In the genomic region with DNA sequence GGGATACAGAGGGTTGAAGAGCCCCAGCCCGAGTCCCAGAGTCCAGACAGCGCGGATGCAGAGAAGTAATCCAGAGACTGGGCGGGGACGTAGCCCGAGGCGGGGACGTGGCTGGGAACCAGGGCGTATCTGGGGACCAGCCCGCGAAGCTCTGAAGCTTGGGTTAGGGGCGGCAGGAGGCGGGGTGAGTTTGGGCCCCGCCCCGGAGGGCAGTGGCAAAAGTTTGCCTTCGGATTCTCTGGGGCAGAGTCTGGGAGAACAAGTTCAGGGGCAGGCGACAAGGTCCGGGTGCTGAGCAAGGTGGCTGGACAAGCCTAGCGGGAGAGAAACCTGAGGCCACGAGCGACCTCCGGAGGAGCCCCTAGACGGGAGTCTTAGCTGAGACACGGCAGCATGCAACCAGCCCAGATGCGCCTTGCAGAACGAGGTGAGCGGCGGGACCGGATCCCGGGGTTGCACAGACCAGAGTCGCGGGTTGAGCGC, we compare ENCODE assay signal across 8 mouse cellular contexts. TPM values are rescaled to one million over a fixed set of nuclear protein-coding genes. Genes with fewer than 3 reads are reported as not detected.
DNase-seq lines count a peak whose midpoint lies in the region; ATAC-seq and TF ChIP-seq lines count a peak whose summit lies in the region.

A gene (plus strand): TSS at position 121 of the 483 bp plus-strand sequence.

- no peaks in the 10 kb centered on the region for H3K4me1 ChIP-seq in intestine, postnatal 0 days (replicated peaks; ENCODE audit: control insufficient read depth, insufficient read depth, low read length)
- H3K4me1 ChIP-seq in lung, adult 2 months (ENCODE audit: control insufficient read depth, insufficient read depth, low read length) = no peaks in the 10 kb centered on the region; the same call in 1 of the 2 replicates

- DNase-seq in NIH3T3 (ENCODE audit: low read depth) = peak; percentile 86
- DNase-seq in embryo, embryonic 10.5 days (ENCODE audit: low spot score) = peak; percentile 88
- peak; percentile 99 for DNase-seq in heart, adult 11 months
- DNase-seq in lung, adult 2 months = peak; percentile 38
- DNase-seq in frontal cortex, postnatal 25 days (ENCODE audit: low spot score in 2 of 2) = no peak
- DNase-seq in cerebellum, postnatal 36 days = no peak

- no peaks in the 10 kb centered on the region for H3K36me3 ChIP-seq in intestine, postnatal 0 days (ENCODE audit: control insufficient read depth, insufficient read depth)

- peak; percentile 74; the same call in 1 of the 2 replicates for TF ChIP-seq POLR2A in lung, adult 2 months (IDR thresholded peaks at IDR 0.05; ENCODE audit: borderline replicate concordance, extremely low read depth, low read depth, low read length)

- no peak within 1 kb of the TSS; the same call in 1 of the 2 replicates for H3K27ac ChIP-seq in intestine, postnatal 0 days (ENCODE audit: low read depth, low read length)

- peak within 1 kb of the TSS; percentile 48 for H3K9ac ChIP-seq in intestine, postnatal 0 days (ENCODE audit: low read depth, low read length)

- peaks cover 13% of the 10 kb centered on the region; the same call in 1 of the 2 replicates for H3K27me3 ChIP-seq in intestine, postnatal 0 days (replicated peaks; ENCODE audit: control insufficient read depth, insufficient read depth, low read length)

- ATAC-seq in intestine, postnatal 0 days = 0 out of 2 replicates have a peak, but pooled peaks have one; percentile 33
- peak; percentile 30; the same call in 1 of the 2 replicates for ATAC-seq in neutrophil, adult 5-6 weeks (ENCODE audit: extremely low read depth, insufficient number of reproducible peaks, low FRiP score, poor library complexity, severe bottlenecking)

- H3K9me3 ChIP-seq in intestine, postnatal 0 days (ENCODE audit: control insufficient read depth) = no peaks in the 10 kb centered on the region

- peak; percentile 30; the same call in 1 of the 2 replicates for TF ChIP-seq CTCF in intestine, postnatal 0 days (IDR thresholded peaks at IDR 0.05; ENCODE audit: low read depth)
- TF ChIP-seq CTCF in lung, adult 2 months (IDR thresholded peaks at IDR 0.05; ENCODE audit: insufficient read depth, low read length) = no peak

- peak within 1 kb of the TSS; percentile 58 for H3K4me2 ChIP-seq in intestine, postnatal 0 days (replicated peaks; ENCODE audit: low read depth)

- WGBS in intestine, postnatal 0 days = under 1% methylated on average over 33 of the region's 33 CpGs
- under 1% methylated on average over 33 of the region's 33 CpGs for WGBS in lung, adult 2 months

- H3K4me3 ChIP-seq in intestine, postnatal 0 days (ENCODE audit: low read depth, low read length) = peak within 1 kb of the TSS; percentile 39
- H3K4me3 ChIP-seq in lung, adult 2 months (replicated peaks; ENCODE audit: extremely low read depth, low read depth, low read length) = peak within 1 kb of the TSS; percentile 60

RNA-seq across cellular contexts. Expression of the gene that starts here (rescaled TPM):
- 10.5 and 11.8 TPM in 2 replicates for polyA plus RNA-seq in intestine, postnatal 0 days (2015; fragmentation: Nextera tagmentation; extraction: Ambion mirVana)
- polyA plus RNA-seq in lung, adult 2 months (2012; rRNA removed) = 38.6 and 51.1 TPM in 2 replicates
- 0.47 and 0.61 TPM in 2 replicates for total RNA-seq in neutrophil, adult 5-6 weeks (2017)

Comparison
In these comparisons a context has a peak if more than half of its experiments do, and no peak if none do; other contexts are left out.
1. Peak in ATAC-seq in neutrophil, adult 5-6 weeks; RNA of the gene not detected or under 1 TPM.
2. DNase-seq: peak in NIH3T3 (single experiment), embryo, embryonic 10.5 days (single experiment), heart, adult 11 months (single experiment) and lung, adult 2 months (single experiment); none in frontal cortex, postnatal 25 days (0 of 2) and cerebellum, postnatal 36 days (0 of 2).